In genomic region chr16:4650161-4650560, GRCm38 (mm10) we compare ENCODE assay signal across 22 mouse cellular contexts. TPM values are rescaled to one million over a fixed set of nuclear protein-coding genes. Genes with fewer than 3 reads are reported as not detected.
DNase-seq lines count a peak whose midpoint lies in the region; ATAC-seq and TF ChIP-seq lines count a peak whose summit lies in the region.
"Had no signal": no experiment of that assay in that cellular context is flagged by ENCODE, and none has a peak within 500 bp of the region (broad histone marks: within the 10 kb centered on the region; RNA-seq: fewer than 3 reads in every experiment).

No protein-coding gene starts in this region.

- H3K4me3 ChIP-seq in embryonic facial prominence, embryonic 15.5 days (replicated peaks), result no peak overlapping the region
- H3K4me3 ChIP-seq in limb, embryonic 14.5 days (replicated peaks; ENCODE audit: low read length), result no peak overlapping the region
- H3K4me3 ChIP-seq in intestine, embryonic 16.5 days (ENCODE audit: low read length), result no peak overlapping the region
- H3K4me3 ChIP-seq: forebrain, embryonic 13.5 days; heart, embryonic 13.5 days; layer of hippocampus, adult 2 months had no signal

- no peak overlapping the region for H3K9ac ChIP-seq in embryonic facial prominence, embryonic 15.5 days
- 0 out of 2 replicates have a peak overlapping the region, but pooled peaks have one; percentile 3 for H3K9ac ChIP-seq in limb, embryonic 14.5 days (ENCODE audit: low read depth, low read length, severe bottlenecking)
- no peak overlapping the region for H3K9ac ChIP-seq in intestine, embryonic 16.5 days (ENCODE audit: low read depth, low read length)
- H3K9ac ChIP-seq: forebrain, embryonic 13.5 days; heart, embryonic 13.5 days; hindbrain, embryonic 14.5 days had no signal

- TF ChIP-seq POLR2A in limb, embryonic 14.5 days (IDR thresholded peaks at IDR 0.05; ENCODE audit: borderline replicate concordance, extremely low read depth, insufficient read depth, insufficient read length), result no peak

- peak; percentile 92 for DNase-seq in heart, adult 11 months
- DNase-seq in heart, postnatal 36 days, result no peak
- DNase-seq in NIH3T3 (ENCODE audit: low read depth), result peak; percentile 32
- no peak for DNase-seq in limb, embryonic 14.5 days (ENCODE audit: low spot score)
- no peak for DNase-seq in spleen, postnatal 4 days (ENCODE audit: low spot score in 2 of 2)
- no peak for DNase-seq in thymus, postnatal 14 days
- DNase-seq: adrenal gland, adult 2 months; cerebellum, adult 18-20 months; cerebellum, postnatal 14 days; heart, postnatal 14 days; kidney, adult 9 months; kidney, postnatal 25 days; lung, postnatal 4 days; thymus, adult 18-20 months; thymus, postnatal 4 days had no signal

- H3K9me3 ChIP-seq in embryonic facial prominence, embryonic 15.5 days (replicated peaks), result no peaks in the 10 kb centered on the region
- no peaks in the 10 kb centered on the region for H3K9me3 ChIP-seq in limb, embryonic 14.5 days (ENCODE audit: control insufficient read depth, low read length)
- no peaks in the 10 kb centered on the region for H3K9me3 ChIP-seq in intestine, embryonic 16.5 days (ENCODE audit: control insufficient read depth, low read length)
- H3K9me3 ChIP-seq: forebrain, embryonic 13.5 days; heart, embryonic 13.5 days had no signal

- WGBS in embryonic facial prominence, embryonic 15.5 days, result 80% methylated on average over 3 of the region's 3 CpGs
- 82% methylated on average over 3 of the region's 3 CpGs for WGBS in limb, embryonic 14.5 days
- 84% methylated on average over 3 of the region's 3 CpGs for WGBS in intestine, embryonic 16.5 days

- peaks cover 51% of the 10 kb centered on the region for H3K36me3 ChIP-seq in embryonic facial prominence, embryonic 15.5 days
- H3K36me3 ChIP-seq in limb, embryonic 14.5 days (ENCODE audit: control insufficient read depth, insufficient read depth, low read length), result peaks cover 73% of the 10 kb centered on the region
- H3K36me3 ChIP-seq in intestine, embryonic 16.5 days (ENCODE audit: control insufficient read depth, insufficient read depth, low read length), result peaks cover 16% of the 10 kb centered on the region; the same call in 1 of the 2 replicates

- ATAC-seq in embryonic facial prominence, embryonic 15.5 days (ENCODE audit: insufficient number of reproducible peaks, low FRiP score, low TSS enrichment, low read depth), result no peak
- no peak for ATAC-seq in limb, embryonic 14.5 days (ENCODE audit: low FRiP score, low read depth)
- ATAC-seq in intestine, embryonic 16.5 days, result no peak
- ATAC-seq: forebrain, embryonic 13.5 days; midbrain, embryonic 16.5 days had no signal

- H3K27ac ChIP-seq in embryonic facial prominence, embryonic 15.5 days (replicated peaks), result peak overlapping the region; percentile 44; the same call in 1 of the 2 replicates
- H3K27ac ChIP-seq in limb, embryonic 14.5 days (replicated peaks; ENCODE audit: low read depth, low read length), result peak overlapping the region; percentile 4; the same call in 1 of the 2 replicates
- H3K27ac ChIP-seq in intestine, embryonic 16.5 days (ENCODE audit: low read length), result no peak overlapping the region
- H3K27ac ChIP-seq: forebrain, embryonic 13.5 days; hindbrain, embryonic 14.5 days; layer of hippocampus, adult 2 months had no signal

- H3K4me1 ChIP-seq in embryonic facial prominence, embryonic 15.5 days, result peaks cover 91% of the 10 kb centered on the region
- H3K4me1 ChIP-seq in limb, embryonic 14.5 days (ENCODE audit: control insufficient read depth, insufficient read depth, low read length), result peaks cover 81% of the 10 kb centered on the region
- peaks cover 40% of the 10 kb centered on the region for H3K4me1 ChIP-seq in intestine, embryonic 16.5 days (ENCODE audit: control insufficient read depth, insufficient read depth, low read length)

- intact Hi-C loops in heart, postnatal 36 days (cut with DNase I), result no loop called here

- H3K27me3 ChIP-seq in embryonic facial prominence, embryonic 15.5 days, result no peaks in the 10 kb centered on the region
- no peaks in the 10 kb centered on the region for H3K27me3 ChIP-seq in limb, embryonic 14.5 days (ENCODE audit: control insufficient read depth, insufficient read depth, low read length)
- no peaks in the 10 kb centered on the region for H3K27me3 ChIP-seq in intestine, embryonic 16.5 days (replicated peaks; ENCODE audit: control insufficient read depth, insufficient read depth, low read length)
- H3K27me3 ChIP-seq: forebrain, embryonic 13.5 days; heart, embryonic 13.5 days had no signal

- H3K4me2 ChIP-seq in embryonic facial prominence, embryonic 15.5 days (replicated peaks), result no peak overlapping the region
- no peak overlapping the region for H3K4me2 ChIP-seq in limb, embryonic 14.5 days (replicated peaks; ENCODE audit: low read depth, low read length, severe bottlenecking)
- H3K4me2 ChIP-seq in intestine, embryonic 16.5 days (ENCODE audit: low read depth, low read length), result no peak overlapping the region
- H3K4me2 ChIP-seq: forebrain, embryonic 13.5 days; heart, embryonic 13.5 days; hindbrain, embryonic 14.5 days had no signal

RNA-seq across cellular contexts. Expression of gene Dnaja3, which starts 10.4 kb away (rescaled TPM):
- total RNA-seq in heart, postnatal 36 days (2021), result 100 to 1,000 TPM; 143 to 164 TPM
- 61.2 and 62.6 TPM in 2 replicates for polyA plus RNA-seq in embryonic facial prominence, embryonic 15.5 days (2015; fragmentation: Nextera tagmentation; extraction: Ambion mirVana)
- 27.0 and 30.2 TPM in 2 replicates for polyA plus RNA-seq in limb, embryonic 14.5 days (2012; rRNA removed)
- polyA plus RNA-seq in limb, embryonic 14.5 days (2014; fragmentation: Nextera tagmentation; extraction: Ambion mirVana), result 52.4 and 54.7 TPM in 2 replicates
- polyA plus RNA-seq in intestine, embryonic 16.5 days (2015; fragmentation: Nextera tagmentation; extraction: Ambion mirVana), result 90.5 and 92.5 TPM in 2 replicates

RNA-seq across cellular contexts. Expression of gene Vasn, which starts 10.4 kb away (rescaled TPM):
- 10 to 100 TPM in 1 of 2 experiments, 1 to 10 TPM in 1; 9.2 to 11.0 TPM for total RNA-seq in heart, postnatal 36 days (2021)
- 33.7 and 36.8 TPM in 2 replicates for polyA plus RNA-seq in embryonic facial prominence, embryonic 15.5 days (2015; fragmentation: Nextera tagmentation; extraction: Ambion mirVana)
- 75.7 and 117 TPM in 2 replicates for polyA plus RNA-seq in limb, embryonic 14.5 days (2012; rRNA removed)
- 35.7 and 36.8 TPM in 2 replicates for polyA plus RNA-seq in limb, embryonic 14.5 days (2014; fragmentation: Nextera tagmentation; extraction: Ambion mirVana)
- polyA plus RNA-seq in intestine, embryonic 16.5 days (2015; fragmentation: Nextera tagmentation; extraction: Ambion mirVana), result 13.5 and 13.6 TPM in 2 replicates

RNA-seq across cellular contexts. Expression of gene Pam16, which starts 25.4 kb away (rescaled TPM):
- total RNA-seq in heart, postnatal 36 days (2021), result 100 to 1,000 TPM; 134 to 150 TPM
- 83.4 and 107 TPM in 2 replicates for polyA plus RNA-seq in embryonic facial prominence, embryonic 15.5 days (2015; fragmentation: Nextera tagmentation; extraction: Ambion mirVana)
- polyA plus RNA-seq in limb, embryonic 14.5 days (2012; rRNA removed), result 72.7 and 80.1 TPM in 2 replicates
- polyA plus RNA-seq in limb, embryonic 14.5 days (2014; fragmentation: Nextera tagmentation; extraction: Ambion mirVana), result 92.5 and 94.1 TPM in 2 replicates
- 79.4 and 86.8 TPM in 2 replicates for polyA plus RNA-seq in intestine, embryonic 16.5 days (2015; fragmentation: Nextera tagmentation; extraction: Ambion mirVana)

RNA-seq across cellular contexts. Expression of gene Coro7, which starts 29.4 kb away (rescaled TPM):
- total RNA-seq in heart, postnatal 36 days (2021), result 10 to 100 TPM; 13.0 to 13.7 TPM
- 17.2 and 21.4 TPM in 2 replicates for polyA plus RNA-seq in embryonic facial prominence, embryonic 15.5 days (2015; fragmentation: Nextera tagmentation; extraction: Ambion mirVana)
- 40.8 and 51.1 TPM in 2 replicates for polyA plus RNA-seq in limb, embryonic 14.5 days (2012; rRNA removed)
- 15.0 and 16.0 TPM in 2 replicates for polyA plus RNA-seq in limb, embryonic 14.5 days (2014; fragmentation: Nextera tagmentation; extraction: Ambion mirVana)
- polyA plus RNA-seq in intestine, embryonic 16.5 days (2015; fragmentation: Nextera tagmentation; extraction: Ambion mirVana), result 29.2 and 30.5 TPM in 2 replicates

RNA-seq across cellular contexts. Expression of gene Glis2, which starts 55.6 kb away (rescaled TPM):
- 10 to 100 TPM; 16.0 to 16.7 TPM for total RNA-seq in heart, postnatal 36 days (2021)
- polyA plus RNA-seq in embryonic facial prominence, embryonic 15.5 days (2015; fragmentation: Nextera tagmentation; extraction: Ambion mirVana), result 33.2 and 33.4 TPM in 2 replicates
- polyA plus RNA-seq in limb, embryonic 14.5 days (2012; rRNA removed), result 83.8 and 110 TPM in 2 replicates
- polyA plus RNA-seq in limb, embryonic 14.5 days (2014; fragmentation: Nextera tagmentation; extraction: Ambion mirVana), result 45.9 and 53.3 TPM in 2 replicates
- polyA plus RNA-seq in intestine, embryonic 16.5 days (2015; fragmentation: Nextera tagmentation; extraction: Ambion mirVana), result 14.5 and 18.1 TPM in 2 replicates

Comparison
In these comparisons a context has a peak if more than half of its experiments do, and no peak if none do; other contexts are left out.
1. DNase-seq: peak in heart, adult 11 months (single experiment) and NIH3T3 (single experiment); none in heart, postnatal 36 days (0 of 2), limb, embryonic 14.5 days (single experiment), spleen, postnatal 4 days (0 of 2) and thymus, postnatal 14 days (single experiment).